Mouse (Mus musculus): ENCODE data around the gene Gm10644.
A peak's percentile ranks its signal among the peaks of the same experiment; 100 is the strongest.

The Gm10644 gene

DNA sequence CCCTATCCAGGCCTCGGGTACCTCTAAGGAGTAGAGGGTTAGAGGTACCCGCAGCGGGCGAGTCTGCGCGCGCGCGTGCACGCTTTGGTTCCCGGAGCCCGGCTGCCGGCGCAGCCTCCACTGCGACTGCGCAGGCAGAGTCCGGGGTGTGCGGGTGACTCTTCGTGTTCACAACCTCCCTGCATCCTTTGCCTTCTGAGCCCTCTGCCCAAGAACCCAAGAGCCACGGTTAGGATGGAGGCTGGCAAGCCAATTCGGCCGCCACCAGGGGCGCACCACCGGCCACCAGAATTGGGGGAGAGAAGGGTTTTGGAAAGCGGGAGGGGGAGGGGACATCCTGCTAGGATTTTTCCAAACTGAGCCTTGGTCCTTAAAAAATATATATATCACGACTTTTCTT is 57.8 kb downstream of the Gm10644 start:
- peak; percentile 45 for DNase-seq (ENCODE audit: low spot score)

DNA sequence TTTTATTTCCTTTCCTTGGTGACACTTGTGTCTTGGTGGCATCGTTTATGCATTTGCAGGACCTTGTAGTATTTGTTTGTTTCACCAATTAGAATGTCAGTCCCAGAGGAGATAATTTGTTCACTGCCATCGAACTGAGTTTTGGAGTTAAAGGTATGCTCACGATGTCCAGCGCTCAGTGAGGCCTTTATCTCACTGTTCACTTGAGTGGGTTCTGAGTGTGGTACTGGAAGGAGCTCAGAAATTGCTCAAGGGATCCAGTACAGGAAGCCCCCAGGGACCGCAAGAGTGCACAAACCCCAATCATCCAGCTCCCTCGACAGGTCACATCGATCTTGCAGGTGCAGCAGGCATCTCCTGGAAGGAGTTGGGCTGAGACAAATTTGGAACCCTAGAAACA is 58.5 kb downstream of the Gm10644 start:
- no peak for DNase-seq (ENCODE audit: low spot score)

DNA sequence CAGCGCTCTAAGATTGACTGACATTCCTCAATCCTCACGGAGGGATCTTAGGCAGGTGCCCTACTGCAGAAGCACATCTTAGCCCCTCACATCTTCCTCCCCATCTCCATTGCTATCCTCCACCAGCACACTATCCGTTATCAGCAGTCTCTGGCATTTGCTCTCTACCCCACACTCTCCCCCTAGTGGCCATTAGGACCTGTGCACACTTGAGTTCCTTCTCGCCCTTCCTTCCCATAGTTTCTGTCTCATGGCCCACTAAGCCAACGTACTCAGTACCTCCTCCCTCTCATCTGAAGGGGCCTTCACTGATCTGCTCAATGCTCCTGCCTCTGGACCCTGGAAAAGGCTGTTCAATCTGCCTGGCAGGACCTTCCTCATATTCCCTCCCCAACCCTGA is 59.1 kb downstream of the Gm10644 start:
- no peak for DNase-seq (ENCODE audit: low spot score)

DNA sequence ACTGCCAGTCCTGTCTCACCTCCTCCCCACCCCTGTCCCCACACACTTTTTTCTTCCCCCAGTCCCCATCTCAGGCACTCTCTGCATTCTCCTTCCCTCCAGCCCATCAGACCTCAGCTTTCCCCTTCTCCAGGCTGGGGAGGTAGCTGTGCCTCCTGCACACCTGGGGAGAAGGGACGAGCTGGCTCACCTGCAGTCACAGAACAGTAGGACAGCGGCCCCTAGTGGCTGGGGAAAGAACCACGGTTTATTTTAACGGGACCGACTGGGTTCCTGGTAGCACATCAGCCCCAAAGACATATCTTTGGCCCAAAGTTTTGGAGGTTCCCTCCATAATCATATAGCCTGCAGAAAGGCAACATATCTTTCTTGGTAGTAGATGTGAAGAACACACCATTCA is 61.1 kb downstream of the Gm10644 start:
- DNase-seq (ENCODE audit: low spot score) = peak; percentile 69

DNA sequence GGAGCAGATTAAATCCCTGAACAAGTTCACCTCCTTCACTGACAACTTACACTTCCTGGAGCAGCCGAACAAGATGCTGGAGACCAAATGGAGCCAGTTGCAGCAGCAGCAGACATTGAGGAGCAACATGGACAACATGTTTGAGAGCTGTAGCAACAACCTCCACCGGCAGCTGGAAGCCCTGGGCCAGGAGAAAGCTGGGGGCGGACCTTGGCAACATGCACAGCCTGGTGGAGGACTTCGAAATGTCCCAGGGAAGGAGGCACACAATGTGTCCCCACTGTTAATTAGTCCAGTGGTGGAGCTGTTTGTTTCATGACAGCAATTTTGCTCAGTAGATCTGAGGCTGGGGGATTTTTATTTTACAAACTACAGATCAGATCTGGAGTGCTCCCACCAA is 62.9 kb downstream of the Gm10644 start:
- DNase-seq (ENCODE audit: low spot score) = no peak

DNA sequence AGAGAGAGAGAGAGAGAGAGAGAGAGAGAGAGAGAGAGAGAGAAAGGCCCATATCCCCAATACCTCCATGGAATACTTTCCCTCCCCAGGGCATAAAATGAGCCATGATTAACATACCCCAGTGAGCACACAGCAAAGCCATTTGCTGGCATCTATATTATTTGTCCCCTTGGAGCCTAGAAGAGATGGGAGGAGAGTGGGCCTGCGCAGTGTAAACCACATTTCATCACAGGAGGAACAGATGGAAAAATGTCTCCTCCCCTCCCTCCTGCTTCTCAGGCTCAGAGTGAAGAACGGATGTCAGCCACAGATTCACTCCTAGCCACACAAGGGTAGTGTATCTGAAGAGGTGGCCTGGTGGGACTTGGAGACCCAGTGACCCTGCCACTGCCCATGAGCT is 66.6 kb downstream of the Gm10644 start:
- no peak for DNase-seq (ENCODE audit: low spot score)

Data from testis, postnatal 14 days (tissue).